ENCODE assay signal across 29 mouse cellular contexts in genomic region chr9:32632237-32632636, GRCm38 (mm10). TPM values are rescaled to one million over a fixed set of nuclear protein-coding genes. Genes with fewer than 3 reads are reported as not detected.
DNase-seq lines count a peak whose midpoint lies in the region; ATAC-seq lines count a peak whose summit lies in the region.
"Had no signal": no experiment of that assay in that cellular context is flagged by ENCODE, and none has a peak within 500 bp of the region (broad histone marks: within the 10 kb centered on the region; RNA-seq: fewer than 3 reads in every experiment).

No protein-coding gene starts in this region.

- H3K4me2 ChIP-seq in neural tube, embryonic 15.5 days = no peak overlapping the region
- H3K4me2 ChIP-seq in limb, embryonic 11.5 days (ENCODE audit: low read depth, severe bottlenecking) = no peak overlapping the region
- H3K4me2 ChIP-seq: embryonic facial prominence, embryonic 13.5 days; forebrain, embryonic 13.5 days; heart, embryonic 12.5 days; heart, embryonic 15.5 days; hindbrain, embryonic 13.5 days; intestine, embryonic 15.5 days had no signal

- no peak overlapping the region for H3K9ac ChIP-seq in neural tube, embryonic 15.5 days (replicated peaks)
- no peak overlapping the region for H3K9ac ChIP-seq in limb, embryonic 11.5 days (ENCODE audit: low read length)
- H3K9ac ChIP-seq: embryonic facial prominence, embryonic 13.5 days; forebrain, embryonic 13.5 days; heart, embryonic 12.5 days; heart, embryonic 15.5 days; hindbrain, embryonic 13.5 days; intestine, embryonic 15.5 days had no signal

- no peak for ATAC-seq in neural tube, embryonic 15.5 days (ENCODE audit: low FRiP score)
- ATAC-seq in limb, embryonic 11.5 days (ENCODE audit: insufficient number of reproducible peaks, low FRiP score, low TSS enrichment, low read depth) = no peak
- ATAC-seq: forebrain, embryonic 13.5 days; hindbrain, embryonic 16.5 days; intestine, embryonic 15.5 days; Patski had no signal

- 78% methylated on average over 7 of the region's 7 CpGs for WGBS in neural tube, embryonic 15.5 days
- 25% methylated on average over 7 of the region's 7 CpGs for WGBS in limb, embryonic 11.5 days
- 74% methylated on average over 7 of the region's 7 CpGs for WGBS in heart, embryonic 10.5 days

- H3K36me3 ChIP-seq in neural tube, embryonic 15.5 days = no peaks in the 10 kb centered on the region
- H3K36me3 ChIP-seq in limb, embryonic 11.5 days (ENCODE audit: control insufficient read depth, insufficient read depth, low read length) = no peaks in the 10 kb centered on the region
- H3K36me3 ChIP-seq in heart, embryonic 10.5 days = no peaks in the 10 kb centered on the region
- H3K36me3 ChIP-seq: embryonic facial prominence, embryonic 13.5 days; forebrain, embryonic 10.5 days; G1E; heart, embryonic 12.5 days; heart, embryonic 15.5 days; hindbrain, embryonic 10.5 days; hindbrain, embryonic 13.5 days; intestine, embryonic 15.5 days had no signal

- peak; percentile 22 for DNase-seq in embryo, embryonic 10.5 days (ENCODE audit: low spot score)
- no peak for DNase-seq in embryo, embryonic 10 days (ENCODE audit: low spot score)
- peak; percentile 33 for DNase-seq in neural tube, embryonic 10.5 days (ENCODE audit: extremely low spot score, low spot score)
- peak; percentile 60 for DNase-seq in limb, embryonic 11.5 days (ENCODE audit: low spot score)
- DNase-seq in heart, embryonic 10.5 days (ENCODE audit: low spot score) = no peak
- DNase-seq: adrenal gland, postnatal 10 days; adrenal gland, postnatal 36 days; cerebellum, adult 18-20 months; cerebellum, adult 9-10 months; cerebellum, postnatal 14 days; gastrocnemius, adult 2 months; gastrocnemius, postnatal 14 days; heart, adult 11 months; heart, postnatal 10 days; heart, postnatal 36 days; kidney, adult 11 months had no signal

- no peak overlapping the region for H3K4me3 ChIP-seq in neural tube, embryonic 15.5 days (replicated peaks)
- H3K4me3 ChIP-seq in limb, embryonic 11.5 days (ENCODE audit: low read depth, low read length) = no peak overlapping the region
- no peak overlapping the region for H3K4me3 ChIP-seq in heart, embryonic 10.5 days
- H3K4me3 ChIP-seq: embryonic facial prominence, embryonic 13.5 days; forebrain, embryonic 10.5 days; forebrain, embryonic 13.5 days; gastrocnemius, adult 2 months; heart, embryonic 12.5 days; heart, embryonic 15.5 days; hindbrain, embryonic 10.5 days; hindbrain, embryonic 13.5 days; intestine, embryonic 15.5 days had no signal

- no peak overlapping the region for H3K27ac ChIP-seq in neural tube, embryonic 15.5 days (replicated peaks)
- H3K27ac ChIP-seq in limb, embryonic 11.5 days (replicated peaks; ENCODE audit: low read depth, low read length) = no peak overlapping the region
- no peak overlapping the region for H3K27ac ChIP-seq in heart, embryonic 10.5 days
- H3K27ac ChIP-seq: embryonic facial prominence, embryonic 13.5 days; forebrain, embryonic 10.5 days; forebrain, embryonic 13.5 days; gastrocnemius, adult 2 months; heart, embryonic 15.5 days; hindbrain, embryonic 10.5 days; hindbrain, embryonic 13.5 days; intestine, embryonic 15.5 days had no signal

- H3K27me3 ChIP-seq in neural tube, embryonic 15.5 days (replicated peaks) = peaks cover 17% of the 10 kb centered on the region
- H3K27me3 ChIP-seq in limb, embryonic 11.5 days (ENCODE audit: control insufficient read depth, insufficient read depth, low read length) = no peaks in the 10 kb centered on the region
- peaks cover 25% of the 10 kb centered on the region; the same call in 1 of the 2 replicates for H3K27me3 ChIP-seq in heart, embryonic 10.5 days (ENCODE audit: insufficient read depth, poor library complexity, severe bottlenecking)
- H3K27me3 ChIP-seq: CH12.LX; intestine, embryonic 15.5 days; Patski had no signal

- no peaks in the 10 kb centered on the region for H3K9me3 ChIP-seq in neural tube, embryonic 15.5 days (replicated peaks)
- no peaks in the 10 kb centered on the region for H3K9me3 ChIP-seq in limb, embryonic 11.5 days (ENCODE audit: control insufficient read depth, low read length)
- no peaks in the 10 kb centered on the region for H3K9me3 ChIP-seq in heart, embryonic 10.5 days
- H3K9me3 ChIP-seq: embryonic facial prominence, embryonic 13.5 days; forebrain, embryonic 10.5 days; forebrain, embryonic 13.5 days; G1E; heart, embryonic 12.5 days; heart, embryonic 15.5 days; hindbrain, embryonic 10.5 days; hindbrain, embryonic 13.5 days; intestine, embryonic 15.5 days had no signal

- peaks cover 4% of the 10 kb centered on the region; the same call in 1 of the 2 replicates for H3K4me1 ChIP-seq in neural tube, embryonic 15.5 days
- peaks cover 4% of the 10 kb centered on the region; the same call in 1 of the 2 replicates for H3K4me1 ChIP-seq in limb, embryonic 11.5 days (ENCODE audit: control insufficient read depth, insufficient read depth, low read length)
- H3K4me1 ChIP-seq in heart, embryonic 10.5 days = peaks cover 14% of the 10 kb centered on the region
- H3K4me1 ChIP-seq: forebrain, embryonic 13.5 days had no signal

RNA-seq across cellular contexts. Expression of gene Ets1, which starts 3.8 kb away (rescaled TPM):
- 17.6 and 34.5 TPM in 2 replicates for polyA plus RNA-seq in neural tube, embryonic 15.5 days (2015; fragmentation: Nextera tagmentation; extraction: Ambion mirVana)
- polyA plus RNA-seq in limb, embryonic 11.5 days (2014; fragmentation: Nextera tagmentation; extraction: Ambion mirVana) = 34.0 and 40.0 TPM in 2 replicates
- polyA plus RNA-seq in heart, embryonic 10.5 days (2016; fragmentation: Nextera tagmentation; extraction: Ambion mirVana) = 47.2 and 50.2 TPM in 2 replicates
- polyA plus RNA-seq: G1E had no signal

Comparison
In these comparisons a context has a peak if more than half of its experiments do, and no peak if none do; other contexts are left out.
1. DNase-seq: peak in embryo, embryonic 10.5 days (single experiment), neural tube, embryonic 10.5 days (single experiment) and limb, embryonic 11.5 days (single experiment); none in embryo, embryonic 10 days (single experiment) and heart, embryonic 10.5 days (single experiment).